Mouse (Mus musculus) spleen, postnatal 0 days (tissue): Measurements from ENCODE around the gene Fkbp9. TPM values are rescaled to one million over a fixed set of nuclear protein-coding genes. Genes with fewer than 3 reads are reported as not detected.

Experiments used
- polyA plus RNA-seq: library from polyadenylated mRNA; unstranded; fragments of >200 nt; fragmentation: Nextera tagmentation; extraction: Ambion mirVana; gene quantifications from 2 replicates; pipeline ENCODE4 v1.2.1, GENCODE M21; 2015

Fkbp9 gene
- 27.9 and 33.6 TPM in 2 replicates for polyA plus RNA-seq

GRCm38 (mm10) chr6:56831697-56832406 is at the start of gene Fkbp9:
Fkbp9 (plus strand) TSS chr6:56832059.

GRCm38 (mm10) chr6:56797311-56798151 is 34.3 kb upstream of the Fkbp9 start, which contains the start of gene Kbtbd2:
Kbtbd2 (minus strand) TSS chr6:56797813.

GRCm38 (mm10) chr6:56923726-56924707 is 92.2 kb downstream of the Fkbp9 start, which contains the start of the genes Nt5c3 and Vmn1r4:
Nt5c3 (minus strand) TSS chr6:56923932.
Vmn1r4 (plus strand) TSS chr6:56924015.

Other genes starting within 250 kb of the Fkbp9 start
- gene Lsm5, start 127.3 kb upstream of the Fkbp9 start, polyA plus RNA-seq = 124 and 145 TPM in 2 replicates
- gene Avl9, start 117.2 kb upstream of the Fkbp9 start, polyA plus RNA-seq = 6.1 and 7.1 TPM in 2 replicates
- 15.0 and 15.1 TPM in 2 replicates for gene Kbtbd2, start 34.2 kb upstream of the Fkbp9 start, polyA plus RNA-seq
- gene Nt5c3, start 91.9 kb downstream of the Fkbp9 start, polyA plus RNA-seq = 214 and 265 TPM in 2 replicates
- 0.38 and 0.41 TPM in 2 replicates for gene Vmn1r4, start 92.0 kb downstream of the Fkbp9 start, polyA plus RNA-seq
- gene Vmn1r5, start 138.2 kb downstream of the Fkbp9 start, polyA plus RNA-seq = 0.05 TPM in 1 of 2 replicates, not detected in the other
- gene Vmn1r6, start 165.2 kb downstream of the Fkbp9 start, polyA plus RNA-seq = not detected in 2 replicates
- not detected in 2 replicates for gene Vmn1r7, start 193.3 kb downstream of the Fkbp9 start, polyA plus RNA-seq
- gene Vmn1r8, start 200.2 kb downstream of the Fkbp9 start, polyA plus RNA-seq = not detected in 2 replicates
- 0.02 TPM in 1 of 2 replicates, not detected in the other for gene Vmn1r9, start 234.7 kb downstream of the Fkbp9 start, polyA plus RNA-seq